Mouse (Mus musculus): ENCODE data around the gene Tcf12.

The Tcf12 gene

GRCm38 (mm10) chr9:71879415-71879814, 232.3 kb downstream of the Tcf12 start:
- WGBS, result 37% methylated on average over 2 of the region's 2 CpGs

DNA sequence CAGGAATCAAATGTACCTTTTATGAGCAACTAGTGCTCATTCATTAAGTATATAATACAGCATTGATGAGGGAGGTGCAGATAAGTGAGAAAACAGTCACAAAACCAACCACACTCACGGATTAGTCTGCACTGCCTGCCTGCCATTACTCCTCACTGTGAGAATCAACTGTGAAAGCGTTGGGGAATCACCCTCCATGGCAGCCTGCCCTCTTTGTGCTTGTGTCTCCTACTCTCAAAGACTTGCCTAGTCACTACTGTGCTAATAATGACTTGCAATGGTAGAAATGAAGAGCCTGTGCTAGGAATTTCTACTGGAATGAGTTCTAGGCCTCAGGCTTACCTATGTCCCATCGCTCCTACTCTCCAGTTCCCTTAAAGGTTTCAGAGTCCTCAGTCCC, 233.8 kb downstream of the Tcf12 start:
- 85% methylated on average over 3 of the region's 3 CpGs for WGBS

- 87% methylated on average over 2 of the region's 2 CpGs for WGBS
Measured at GRCm38 (mm10) chr9:71874761-71875160, 236.9 kb downstream of the Tcf12 start.

GRCm38 (mm10) chr9:71874035-71874572, 237.6 kb downstream of the Tcf12 start:
- 69% methylated on average over 3 of the region's 3 CpGs for WGBS

DNA sequence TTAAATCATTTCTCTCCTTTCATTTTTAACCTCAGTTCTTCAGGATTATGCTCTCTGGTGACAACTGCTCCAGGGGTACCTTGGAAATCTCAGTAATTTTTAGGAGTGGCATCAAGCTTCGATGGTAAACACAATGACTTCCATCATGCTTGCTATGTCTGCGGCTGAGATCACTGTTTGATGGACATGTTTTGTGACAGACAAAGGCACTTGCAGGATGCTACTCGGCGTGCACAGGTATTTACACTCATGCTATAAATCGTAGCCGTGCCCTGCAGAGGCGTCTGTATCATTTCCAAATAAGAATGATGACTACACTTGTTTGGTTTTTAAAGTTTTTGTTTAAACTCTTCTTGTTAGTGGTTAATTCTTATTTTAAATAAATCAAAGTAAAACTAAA, 248.3 kb downstream of the Tcf12 start:
- WGBS, result 91% methylated on average over 7 of the region's 7 CpGs

- WGBS, result 50% methylated on average over 2 of the region's 2 CpGs
Measured at GRCm38 (mm10) chr9:71861629-71862028, 250.0 kb downstream of the Tcf12 start.

DNA sequence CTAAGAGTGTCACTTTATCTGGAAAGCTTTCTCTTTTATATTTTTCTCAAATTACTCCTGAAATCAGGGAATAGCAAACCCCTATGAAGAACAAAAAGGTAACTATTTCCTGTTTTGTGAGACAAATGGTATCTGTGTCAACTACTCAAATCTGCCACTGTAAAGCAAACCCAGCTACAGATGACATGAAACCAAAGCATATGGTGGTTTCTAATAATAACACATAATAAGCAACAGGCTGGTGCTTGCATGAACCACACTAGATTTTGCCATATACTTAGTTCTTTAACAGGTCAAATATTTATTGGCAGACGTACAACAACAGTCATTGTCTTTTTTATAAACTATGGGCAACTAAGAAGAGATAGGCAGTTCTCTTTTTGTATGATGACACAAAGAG, 253.7 kb downstream of the Tcf12 start:
- 82% methylated on average over 1 of the region's 1 CpGs for WGBS

- WGBS, result 89% methylated on average over 3 of the region's 3 CpGs
Measured at GRCm38 (mm10) chr9:71853904-71854303, 257.8 kb downstream of the Tcf12 start.

- 90% methylated on average over 1 of the region's 1 CpGs for WGBS
Measured at GRCm38 (mm10) chr9:71850283-71850682, 261.4 kb downstream of the Tcf12 start.

GRCm38 (mm10) chr9:71848392-71848791, 263.3 kb downstream of the Tcf12 start:
- WGBS, result 76% methylated on average over 3 of the region's 3 CpGs

DNA sequence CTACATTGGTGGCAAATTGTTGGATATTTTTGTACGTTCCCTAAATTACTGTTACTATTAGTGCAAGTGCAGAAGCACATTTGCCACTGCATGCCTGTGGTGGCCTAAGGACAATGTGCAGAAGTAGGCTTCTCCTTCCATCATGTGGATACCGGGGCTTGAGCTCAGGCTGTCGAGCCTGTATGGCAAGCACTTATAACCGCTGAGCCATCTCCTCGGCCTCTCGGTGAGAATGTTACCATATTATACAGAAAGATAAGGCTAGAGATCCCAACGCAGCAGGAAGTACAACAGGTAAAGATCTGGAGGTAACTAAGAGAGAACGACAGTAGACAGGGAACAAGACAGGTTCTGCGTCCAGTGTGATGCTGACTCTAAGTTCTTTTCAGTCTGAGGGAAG, 263.8 kb downstream of the Tcf12 start:
- 95% methylated on average over 9 of the region's 9 CpGs for WGBS

DNA sequence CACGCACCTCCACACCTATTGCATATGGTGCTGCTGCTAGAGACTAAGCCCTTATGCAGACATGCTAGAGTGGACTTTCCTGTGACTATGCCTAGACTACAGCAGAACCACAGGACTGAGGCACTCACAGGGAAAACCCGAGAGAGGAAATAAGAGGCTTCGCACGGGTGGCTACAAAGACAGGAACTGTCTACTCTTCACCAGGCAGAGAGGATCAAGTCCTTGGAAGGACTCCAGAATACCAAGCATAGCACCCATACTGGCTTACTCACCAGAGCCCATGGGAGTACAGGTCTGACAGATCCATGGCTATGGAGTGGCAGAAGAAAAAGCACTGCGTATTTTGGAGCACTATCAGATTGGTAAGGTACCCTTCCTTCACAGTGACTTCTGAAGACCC, 269.8 kb downstream of the Tcf12 start:
- WGBS, result 91% methylated on average over 5 of the region's 5 CpGs

- WGBS, result 47% methylated on average over 5 of the region's 5 CpGs
Measured at GRCm38 (mm10) chr9:71837366-71837765, 274.3 kb downstream of the Tcf12 start.

DNA sequence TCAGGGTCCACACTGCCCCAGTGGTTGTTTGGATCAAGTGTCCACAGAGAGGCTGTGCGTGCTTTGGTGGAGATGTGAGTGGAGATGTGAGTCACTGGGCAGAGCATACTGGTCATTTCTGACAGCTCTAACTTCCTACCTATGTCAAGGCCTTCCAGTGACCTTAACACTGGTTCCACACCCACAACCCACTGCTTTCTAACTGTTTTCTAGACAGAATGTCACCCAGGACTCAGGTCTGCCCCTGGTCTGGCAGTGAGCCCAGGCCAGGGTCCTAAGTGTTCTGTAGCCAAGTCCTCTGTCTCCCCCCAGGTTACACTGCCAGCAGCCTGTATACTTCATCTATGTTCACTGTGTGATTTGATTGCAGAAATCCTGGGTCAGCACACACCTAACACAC, 275.3 kb downstream of the Tcf12 start:
- 100% methylated on average over 1 of the region's 1 CpGs for WGBS

- WGBS, result 73% methylated on average over 2 of the region's 2 CpGs
Measured at GRCm38 (mm10) chr9:71835203-71835815, 276.4 kb downstream of the Tcf12 start.

GRCm38 (mm10) chr9:71834707-71835106, 277.0 kb downstream of the Tcf12 start:
- WGBS, result 74% methylated on average over 4 of the region's 4 CpGs

DNA sequence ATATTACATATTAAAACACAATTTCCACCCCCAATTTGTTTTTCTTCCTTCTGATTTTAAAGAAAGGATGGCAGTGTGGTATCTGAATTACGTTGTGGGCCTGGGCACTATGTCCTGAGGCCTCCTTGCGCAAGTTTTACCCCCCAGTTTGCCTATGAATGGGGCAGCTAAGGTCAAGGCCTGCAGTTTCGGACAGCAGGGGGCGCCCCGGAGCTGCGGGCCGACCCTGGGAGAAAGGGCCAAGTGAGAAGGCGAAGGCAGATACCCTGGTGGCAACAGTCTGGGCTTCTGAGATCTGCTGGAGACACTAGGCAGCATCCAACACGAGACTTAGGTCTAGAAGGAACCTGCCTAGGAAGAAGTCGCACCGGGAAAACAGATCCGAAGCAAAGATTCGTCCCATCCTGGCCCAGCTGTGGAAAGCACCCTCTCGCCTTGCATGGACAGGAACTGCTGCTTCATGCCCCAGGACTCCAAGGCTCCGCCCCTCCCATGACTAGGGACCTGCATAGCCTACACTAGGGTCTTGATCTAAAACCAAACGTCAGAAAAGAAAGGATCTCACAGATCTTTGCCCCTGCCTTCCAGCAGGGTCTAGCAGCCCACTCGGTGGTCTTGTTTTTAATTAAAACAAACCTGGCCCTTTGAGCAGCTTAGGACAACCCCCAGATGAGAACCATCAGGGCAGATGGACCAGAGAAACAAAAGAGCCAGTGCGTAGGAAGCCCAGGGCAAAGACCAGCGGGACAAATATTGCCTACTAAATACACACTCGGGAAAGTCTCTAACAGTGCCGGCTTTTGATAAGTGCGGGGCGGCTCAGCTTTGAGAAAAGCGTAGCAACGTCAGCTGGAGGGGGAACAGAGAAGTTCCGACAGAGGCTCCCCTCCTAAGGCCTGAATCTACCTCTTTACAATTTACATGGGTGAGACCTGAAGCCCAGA, 279.6 kb downstream of the Tcf12 start:
- 58% methylated on average over 26 of the region's 26 CpGs for WGBS

DNA sequence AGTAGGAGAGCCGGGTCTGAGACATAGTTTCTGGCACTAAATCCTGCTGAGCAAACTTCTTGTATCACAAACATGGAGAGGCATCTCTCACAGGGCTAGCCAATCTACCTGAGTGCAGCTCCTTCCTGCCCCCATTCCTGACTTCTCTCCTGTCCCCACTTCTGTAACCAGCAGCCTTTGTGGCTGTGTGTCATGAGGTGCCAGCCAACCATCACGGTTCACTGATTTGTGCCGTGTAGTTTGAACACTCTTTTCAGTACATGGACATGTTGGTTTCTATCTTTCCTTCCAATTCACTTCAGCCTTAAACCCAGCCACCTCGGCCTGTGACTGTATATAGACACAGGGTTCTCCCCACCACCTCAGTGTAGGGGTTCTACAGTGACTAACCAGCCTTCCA, 280.7 kb downstream of the Tcf12 start:
- WGBS, result 79% methylated on average over 4 of the region's 4 CpGs

DNA sequence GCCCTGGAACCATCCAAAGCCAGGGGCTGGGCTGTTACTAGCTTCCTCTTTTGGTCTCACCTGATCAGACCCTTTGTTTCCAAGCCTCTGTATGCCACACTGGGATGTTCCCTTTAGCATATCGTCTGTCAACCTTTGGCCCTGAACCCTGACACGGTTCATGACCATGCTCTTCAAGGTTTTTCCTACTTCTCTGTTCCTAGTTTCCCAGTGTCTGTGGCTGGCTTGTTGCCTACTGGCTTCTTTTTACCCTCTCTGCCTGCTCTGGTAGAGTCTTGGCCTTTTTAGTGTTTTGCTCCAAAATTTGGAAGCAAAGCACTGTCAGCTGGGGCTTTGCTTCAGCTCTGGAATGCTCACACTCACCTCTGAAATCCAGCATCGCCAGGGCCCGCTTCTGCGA, 281.3 kb downstream of the Tcf12 start:
- 84% methylated on average over 5 of the region's 5 CpGs for WGBS

DNA sequence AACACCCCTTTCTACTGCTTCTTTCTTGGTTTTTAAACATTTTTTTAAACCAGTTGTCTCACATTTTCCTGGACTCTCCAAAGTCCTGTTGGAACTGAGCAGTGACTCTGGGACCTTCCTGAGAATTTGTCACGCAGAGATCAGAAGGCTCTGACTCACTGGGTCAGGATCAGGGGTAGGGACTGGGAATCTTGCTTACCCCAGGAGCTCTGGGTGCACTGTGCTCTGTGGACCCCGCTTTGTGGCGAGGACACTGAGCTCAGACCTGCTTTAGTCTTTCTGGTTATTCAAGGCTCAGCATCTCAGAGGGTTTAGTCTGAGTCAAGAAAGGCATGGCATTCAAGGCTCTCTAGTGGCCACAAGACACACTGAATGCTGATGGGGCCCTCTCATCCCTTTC, 281.9 kb downstream of the Tcf12 start:
- 82% methylated on average over 3 of the region's 3 CpGs for WGBS

DNA sequence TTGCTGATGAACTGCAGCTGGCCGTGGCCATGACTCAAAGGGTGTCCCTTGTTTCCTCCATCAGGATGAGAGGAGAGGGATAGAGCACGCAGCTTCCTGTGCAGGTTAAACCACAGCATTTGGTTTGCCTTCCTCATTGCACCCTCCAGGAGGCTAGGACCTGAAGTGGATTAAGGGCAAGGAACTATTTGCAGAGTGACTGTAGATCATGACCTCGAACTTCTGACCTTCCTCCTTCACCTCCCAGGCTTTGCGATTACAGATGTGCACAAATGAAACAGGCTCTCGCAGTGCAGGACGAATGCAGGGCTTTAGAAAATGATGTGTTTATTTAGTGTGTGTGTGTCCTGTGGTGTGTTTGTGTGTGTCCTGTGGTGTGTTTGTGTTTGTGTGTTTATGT, 282.5 kb downstream of the Tcf12 start:
- 77% methylated on average over 6 of the region's 6 CpGs for WGBS

DNA sequence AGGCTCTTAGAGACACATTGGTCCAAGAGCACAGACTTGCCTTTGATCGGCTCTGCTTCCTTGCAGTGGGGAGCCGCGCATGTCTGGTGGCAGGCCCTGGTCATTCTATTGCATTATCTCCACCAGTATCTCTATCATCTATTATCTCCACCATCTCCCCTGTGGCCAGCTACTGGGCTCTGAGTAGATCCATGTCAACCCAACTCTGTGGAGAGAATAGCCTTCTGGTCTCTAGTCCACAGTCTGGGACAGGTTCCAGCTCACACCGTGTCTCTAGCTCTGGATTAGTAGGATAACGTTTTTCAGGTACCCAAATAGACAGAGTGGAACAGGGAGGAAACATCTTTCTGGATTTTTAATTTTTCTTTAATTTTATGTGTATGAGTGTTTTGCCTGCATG, 284.3 kb downstream of the Tcf12 start:
- WGBS, result 80% methylated on average over 5 of the region's 5 CpGs

- WGBS, result 23% methylated on average over 12 of the region's 12 CpGs
Measured at GRCm38 (mm10) chr9:71826040-71826525, 285.6 kb downstream of the Tcf12 start.
